8 mouse cellular contexts compared by ENCODE assay signal in the genomic region with DNA sequence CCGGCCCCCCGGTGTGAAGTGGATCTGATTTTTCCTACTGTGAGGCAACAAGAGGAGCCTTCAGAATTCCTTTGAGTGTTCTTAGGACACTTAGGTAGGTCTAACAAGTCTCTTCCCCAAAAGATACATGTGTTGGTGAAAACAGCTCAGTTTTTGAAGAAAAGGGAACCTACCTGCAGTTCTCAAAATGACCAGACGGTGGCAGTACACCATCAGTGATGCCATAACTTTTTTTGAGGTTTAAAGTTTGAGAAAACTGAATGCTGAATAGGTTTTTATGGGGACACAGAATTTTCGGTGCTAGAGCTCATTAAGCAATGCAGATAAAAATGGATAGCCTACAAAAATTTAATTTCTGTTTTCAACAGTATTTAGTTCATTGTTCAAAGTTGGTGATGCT.
A peak's percentile ranks its signal among the peaks of the same experiment; 100 is the strongest.
DNase-seq lines count a peak whose midpoint lies in the region; ATAC-seq and TF ChIP-seq lines count a peak whose summit lies in the region.

No protein-coding gene starts in this region.

- TF ChIP-seq POLR2A in testis, adult 2 months (IDR thresholded peaks at IDR 0.05; ENCODE audit: control insufficient read depth, low read depth, low read length): no peak

- no peaks in the 10 kb centered on the region for H3K27me3 ChIP-seq in testis, adult 2 months (ENCODE audit: control insufficient read depth, insufficient read depth, low read length)
- H3K27me3 ChIP-seq in kidney, embryonic 14.5 days (ENCODE audit: control insufficient read depth, insufficient read depth, low read length): no peaks in the 10 kb centered on the region
- no peaks in the 10 kb centered on the region for H3K27me3 ChIP-seq in liver, embryonic 13.5 days

- H3K4me3 ChIP-seq in testis, adult 2 months (ENCODE audit: control insufficient read depth, low read depth, low read length): no peak overlapping the region
- no peak overlapping the region for H3K4me3 ChIP-seq in kidney, embryonic 14.5 days (ENCODE audit: low read length)
- H3K4me3 ChIP-seq in liver, embryonic 13.5 days (replicated peaks): no peak overlapping the region

- no peaks in the 10 kb centered on the region for H3K9me3 ChIP-seq in kidney, embryonic 14.5 days (ENCODE audit: control insufficient read depth, low read length)
- no peaks in the 10 kb centered on the region for H3K9me3 ChIP-seq in liver, embryonic 13.5 days (replicated peaks)

- TF ChIP-seq CTCF in testis, adult 2 months (IDR thresholded peaks at IDR 0.05; ENCODE audit: control insufficient read depth, insufficient read depth, insufficient replicate concordance, low read depth, low read length): peak; percentile 49; the same call in 1 of the 2 replicates

- no peak for ATAC-seq in kidney, embryonic 14.5 days (ENCODE audit: low FRiP score, low TSS enrichment)
- ATAC-seq in liver, embryonic 13.5 days (ENCODE audit: low read depth): no peak
- no peak for ATAC-seq in megakaryocyte-erythroid progenitor cell, adult 5-6 weeks (replicated peaks; ENCODE audit: low FRiP score, low TSS enrichment, poor library complexity, severe bottlenecking)

- WGBS in kidney, embryonic 14.5 days: 11% methylated on average over 4 of the region's 4 CpGs
- WGBS in liver, embryonic 13.5 days (ENCODE audit: insufficient replicate concordance): 10% methylated on average over 4 of the region's 4 CpGs

- DNase-seq in testis, postnatal 14 days (ENCODE audit: low spot score): no peak
- peak; percentile 68 for DNase-seq in cerebellum, adult 8-10 months
- peak; percentile 68 to 77 for DNase-seq in frontal cortex, postnatal 25 days (ENCODE audit: low spot score in 2 of 2)
- peak; percentile 19 for DNase-seq in liver, embryonic 13.5 days
- peak; percentile 69 for DNase-seq in retina, postnatal 1 day

- H3K27ac ChIP-seq in testis, adult 2 months (ENCODE audit: control insufficient read depth, insufficient read depth, low read depth, low read length): no peak overlapping the region
- peak overlapping the region; percentile 84; the same call in 1 of the 2 replicates for H3K27ac ChIP-seq in kidney, embryonic 14.5 days (ENCODE audit: low read depth, low read length)
- H3K27ac ChIP-seq in liver, embryonic 13.5 days: no peak overlapping the region

- H3K9ac ChIP-seq in kidney, embryonic 14.5 days (ENCODE audit: low read depth, low read length): no peak overlapping the region
- H3K9ac ChIP-seq in liver, embryonic 13.5 days: no peak overlapping the region

- no peaks in the 10 kb centered on the region; the same call in none of the 2 replicates for H3K4me1 ChIP-seq in testis, adult 2 months (ENCODE audit: control insufficient read depth, insufficient read depth, low read length)
- peaks cover 25% of the 10 kb centered on the region for H3K4me1 ChIP-seq in kidney, embryonic 14.5 days (ENCODE audit: control insufficient read depth, insufficient read depth, low read length)
- 0 out of 2 replicates have a peak, but pooled peaks cover 6% of the 10 kb centered on the region for H3K4me1 ChIP-seq in liver, embryonic 13.5 days (replicated peaks)

- peak overlapping the region; percentile 18; the same call in 1 of the 2 replicates for H3K4me2 ChIP-seq in kidney, embryonic 14.5 days (replicated peaks; ENCODE audit: low read depth, low read length)
- H3K4me2 ChIP-seq in liver, embryonic 13.5 days: no peak overlapping the region

- no peaks in the 10 kb centered on the region for H3K36me3 ChIP-seq in testis, adult 2 months (ENCODE audit: control insufficient read depth, insufficient read depth, low read length)
- no peaks in the 10 kb centered on the region for H3K36me3 ChIP-seq in kidney, embryonic 14.5 days (ENCODE audit: control insufficient read depth, insufficient read depth, low read length)
- H3K36me3 ChIP-seq in liver, embryonic 13.5 days: no peaks in the 10 kb centered on the region
